Mouse (Mus musculus): ENCODE data around the gene Gm13279.
"Not testable (repeated sequence)": the region's sequence is repeated elsewhere in the genome, so short reads cannot be mapped to it uniquely, and the experiment has no call there.

Gene Gm13279

DNA sequence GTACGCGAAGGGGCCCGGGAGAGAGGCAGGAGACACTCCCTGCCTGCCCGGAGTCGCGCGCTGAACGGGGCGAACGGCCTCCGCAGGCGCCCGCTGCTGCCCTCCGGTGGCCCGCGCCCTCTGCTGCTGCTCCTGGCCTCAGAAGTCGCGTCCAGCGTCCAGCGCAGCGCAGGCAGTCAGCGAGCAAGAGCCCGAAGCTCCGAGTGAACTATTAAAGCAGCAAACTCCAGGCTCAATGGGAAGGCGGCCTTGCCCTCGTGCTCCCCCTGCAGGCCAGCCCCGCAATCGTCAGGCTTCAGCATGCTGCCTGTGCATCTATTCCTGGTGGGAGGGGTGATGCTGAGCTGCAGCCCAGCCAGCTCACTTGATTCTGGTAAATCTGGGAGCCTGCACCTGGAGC lies at the start of gene Gm13279:
Gene Gm13279 (plus strand): TSS at position 301 of the 400 bp plus-strand sequence.
- not testable (repeated sequence) for DNase-seq

DNA sequence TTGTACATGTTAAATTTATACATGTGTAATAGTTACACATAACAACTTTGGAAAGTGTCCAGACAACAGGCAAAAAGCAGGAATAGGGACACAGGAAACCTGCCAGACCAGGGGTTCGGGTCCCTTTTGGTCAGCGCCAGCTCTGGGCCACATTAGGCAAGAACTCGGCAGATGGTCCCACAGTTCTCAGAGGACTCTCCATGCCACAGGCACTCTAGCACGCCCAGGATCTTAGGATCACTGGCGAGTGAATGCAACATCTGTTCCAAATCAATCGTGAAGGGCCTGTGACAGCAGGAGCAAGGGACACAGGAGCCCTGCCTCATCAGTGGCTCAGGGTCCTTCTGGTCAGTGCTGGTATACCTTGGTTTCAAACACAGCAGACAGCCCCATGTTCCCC lies 47.3 kb upstream of the Gm13279 start:
- no peak for DNase-seq

DNA sequence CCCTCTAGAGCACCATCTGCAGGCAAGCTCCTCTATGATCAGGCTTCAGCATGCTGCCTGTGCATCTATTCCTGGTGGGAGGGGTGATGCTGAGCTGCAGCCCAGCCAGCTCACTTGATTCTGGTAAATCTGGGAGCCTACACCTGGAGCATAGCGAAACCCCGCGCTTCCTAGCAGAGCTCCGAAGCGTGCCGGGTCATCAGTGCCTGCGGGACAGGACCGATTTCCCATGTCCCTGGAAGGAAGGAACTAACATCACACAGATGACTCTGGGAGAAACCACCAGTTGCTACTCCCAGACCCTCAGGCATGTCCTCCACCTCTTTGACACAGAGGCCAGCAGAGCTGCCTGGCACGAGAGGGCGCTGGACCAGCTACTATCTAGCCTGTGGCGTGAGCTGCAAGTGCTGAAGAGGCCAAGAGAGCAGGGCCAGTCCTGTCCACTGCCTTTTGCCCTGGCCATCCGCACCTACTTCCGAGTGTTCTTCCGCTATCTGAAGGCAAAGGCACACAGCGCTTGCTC lies 42.3 kb upstream of the Gm13279 start, which contains the start of gene Gm13271:
Gene Gm13271 (plus strand): TSS at position 51 of the 523 bp plus-strand sequence.
- DNase-seq: peak; percentile 66 to 73

DNA sequence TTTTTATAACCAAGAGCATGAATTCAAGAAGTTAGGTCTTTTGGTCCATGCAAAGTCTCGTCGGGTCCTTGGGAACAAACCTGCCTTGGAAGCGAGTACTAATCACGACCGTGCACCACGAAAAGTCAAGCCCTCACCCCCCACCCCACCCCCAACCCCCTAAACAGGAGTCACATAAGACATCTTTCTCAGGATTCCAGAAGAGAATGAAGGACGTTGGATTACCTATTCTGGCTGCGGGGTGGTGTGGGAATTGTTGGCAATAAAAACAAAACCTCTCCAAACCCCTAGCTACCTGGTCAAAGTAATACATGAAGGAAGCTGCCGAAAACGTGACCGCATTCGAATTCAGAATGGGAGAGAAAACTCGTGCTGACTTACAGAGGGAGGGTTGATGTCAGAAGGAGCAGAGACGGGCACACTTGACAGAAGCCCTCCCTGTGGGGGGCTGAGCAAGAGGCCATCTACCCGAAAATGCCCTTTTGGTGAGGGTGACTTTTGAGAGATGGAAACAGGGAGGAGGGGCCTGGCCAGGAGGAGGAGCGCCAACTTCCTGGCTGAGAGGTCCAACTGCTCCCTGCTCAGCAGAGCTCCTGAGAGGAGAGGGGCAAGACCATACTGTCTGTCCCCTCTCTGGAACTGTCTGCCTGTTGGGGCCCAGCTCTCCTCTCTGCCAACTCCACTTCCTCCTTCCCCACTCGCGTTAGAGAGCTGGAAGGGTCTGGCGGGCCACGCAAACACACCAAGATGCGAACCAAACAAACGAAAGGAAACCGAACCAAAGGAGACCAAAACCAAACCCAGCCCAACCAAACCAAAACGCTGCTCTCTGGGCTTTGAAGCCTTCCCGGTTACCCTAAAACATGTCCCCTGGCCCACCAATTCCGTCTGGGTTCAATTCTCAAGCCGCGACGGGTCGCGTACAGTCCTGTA lies 40.4 kb upstream of the Gm13279 start:
- DNase-seq: not testable (repeated sequence)

DNA sequence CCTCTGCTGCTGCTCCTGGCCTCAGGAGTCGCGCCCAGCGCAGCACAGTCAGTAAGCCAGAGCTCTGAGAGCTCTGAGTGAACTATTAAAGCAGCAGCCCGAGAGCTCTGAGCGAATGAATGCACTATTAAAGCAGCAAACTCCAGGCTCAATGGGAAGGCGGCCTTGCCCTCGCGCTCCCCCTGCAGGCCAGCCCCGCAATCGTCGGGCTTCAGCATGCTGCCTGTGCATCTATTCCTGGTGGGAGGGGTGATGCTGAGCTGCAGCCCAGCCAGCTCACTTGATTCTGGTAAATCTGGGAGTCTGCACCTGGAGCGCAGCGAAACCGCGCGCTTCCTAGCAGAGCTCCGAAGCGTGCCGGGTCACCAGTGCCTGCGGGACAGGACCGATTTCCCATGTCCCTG lies 39.6 kb upstream of the Gm13279 start:
- DNase-seq: peak; percentile 86 to 93

DNA sequence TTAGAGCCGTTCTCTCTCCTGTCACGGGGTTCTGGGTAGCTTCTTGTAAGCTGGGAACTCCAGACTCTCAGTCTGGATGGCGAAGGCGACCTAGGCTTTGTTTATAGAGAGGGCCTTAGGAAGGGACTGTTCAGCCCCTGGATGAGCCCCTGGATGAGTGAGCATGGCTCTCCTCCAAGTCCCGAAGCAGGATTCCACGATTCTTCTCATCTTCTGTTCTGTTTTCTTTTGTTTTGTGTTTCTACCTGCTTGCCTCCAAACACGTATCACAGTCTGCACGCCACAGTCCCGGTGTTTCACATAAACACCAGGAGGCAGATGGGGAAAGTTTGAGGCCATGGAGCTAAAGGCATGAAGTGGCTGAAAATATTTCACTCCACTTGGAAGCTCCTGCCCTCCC lies 38.4 kb upstream of the Gm13279 start:
- DNase-seq: not testable (repeated sequence)

DNA sequence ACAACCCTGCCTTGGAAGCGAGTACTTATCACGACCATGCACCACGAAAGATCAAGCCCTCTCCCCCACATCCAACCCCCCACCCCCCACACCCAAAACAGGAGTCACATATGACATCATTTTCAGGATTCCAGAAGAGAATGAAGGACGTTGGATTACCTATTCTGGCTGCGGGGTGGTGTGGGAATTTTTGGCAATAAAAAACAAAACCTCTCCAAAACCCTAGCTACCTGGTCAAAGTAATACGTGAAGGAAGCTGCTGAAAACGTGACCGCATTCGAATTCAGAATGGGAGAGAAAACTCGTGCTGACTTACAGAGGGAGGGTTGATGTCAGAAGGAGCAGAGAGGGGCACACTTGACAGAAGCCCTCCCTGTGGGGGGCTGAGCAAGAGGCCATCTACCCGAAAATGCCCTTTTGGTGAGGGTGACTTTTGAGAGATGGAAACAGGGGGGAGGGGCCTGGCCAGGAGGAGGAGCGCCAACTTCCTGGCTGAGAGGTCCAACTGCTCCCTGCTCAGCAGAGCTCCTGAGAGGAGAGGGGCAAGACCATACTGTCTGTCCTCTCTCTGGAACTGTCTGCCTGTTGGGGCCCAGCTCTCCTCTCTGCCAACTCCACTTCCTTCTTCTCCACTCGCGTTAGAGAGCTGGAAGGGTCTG lies 37.5 kb upstream of the Gm13279 start, which contains the start of gene Gm13283:
Gene Gm13283 (plus strand): TSS at position 510 of the 659 bp plus-strand sequence.
- peak; percentile 33 to 41 for DNase-seq

DNA sequence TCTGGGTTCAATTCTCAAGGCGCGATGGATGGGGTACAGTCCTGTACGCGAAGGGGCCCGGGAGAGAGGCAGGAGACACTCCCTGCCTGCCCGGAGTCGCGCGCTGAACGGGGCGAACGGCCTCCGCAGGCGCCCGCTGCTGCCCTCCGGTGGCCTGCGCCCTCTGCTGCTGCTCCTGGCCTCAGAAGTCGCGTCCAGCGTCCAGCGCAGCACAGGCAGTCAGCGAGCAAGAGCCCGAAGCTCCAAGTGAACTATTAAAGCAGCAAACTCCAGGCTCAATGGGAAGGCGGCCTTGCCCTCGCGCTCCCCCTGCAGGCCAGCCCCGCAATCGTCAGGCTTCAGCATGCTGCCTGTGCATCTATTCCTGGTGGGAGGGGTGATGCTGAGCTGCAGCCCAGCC lies 36.8 kb upstream of the Gm13279 start:
- peak; percentile 59 to 68 for DNase-seq

DNA sequence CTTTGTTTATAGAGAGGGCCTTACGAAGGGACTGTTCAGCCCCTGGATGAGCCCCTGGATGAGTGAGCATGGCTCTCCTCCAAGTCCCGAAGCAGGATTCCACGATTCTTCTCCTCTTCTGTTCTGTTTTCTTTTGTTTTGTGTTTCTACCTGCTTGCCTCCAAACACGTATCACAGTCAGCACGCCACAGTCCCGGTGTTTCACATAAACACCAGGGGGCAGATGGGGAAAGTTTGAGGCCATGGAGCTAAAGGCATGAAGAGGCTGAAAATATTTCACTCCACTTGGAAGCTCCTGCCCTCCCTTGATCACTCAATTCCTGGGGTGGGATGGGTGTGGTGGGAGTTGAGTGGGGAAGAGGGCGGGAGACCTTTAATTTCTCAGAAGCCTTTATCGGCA lies 35.4 kb upstream of the Gm13279 start:
- DNase-seq: peak; percentile 59 to 67

DNA sequence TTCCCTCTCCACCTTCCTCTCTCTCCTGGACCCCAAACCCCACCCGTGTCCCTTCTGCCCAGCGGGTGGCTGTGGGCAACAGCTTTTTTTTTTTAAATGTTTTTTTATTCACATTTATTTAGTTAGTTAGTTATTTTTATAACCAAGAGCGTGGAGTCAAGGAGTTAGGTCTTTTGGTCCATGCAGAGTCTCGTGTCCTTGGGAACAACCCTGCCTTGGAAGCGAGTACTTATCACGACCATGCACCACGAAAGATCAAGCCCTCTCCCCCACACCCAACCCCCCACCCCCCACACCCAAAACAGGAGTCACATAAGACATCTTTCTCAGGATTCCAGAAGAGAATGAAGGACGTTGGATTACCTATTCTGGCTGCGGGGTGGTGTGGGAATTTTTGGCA lies 34.9 kb upstream of the Gm13279 start:
- DNase-seq: peak in 1 of 2 experiments; percentile 36

DNA sequence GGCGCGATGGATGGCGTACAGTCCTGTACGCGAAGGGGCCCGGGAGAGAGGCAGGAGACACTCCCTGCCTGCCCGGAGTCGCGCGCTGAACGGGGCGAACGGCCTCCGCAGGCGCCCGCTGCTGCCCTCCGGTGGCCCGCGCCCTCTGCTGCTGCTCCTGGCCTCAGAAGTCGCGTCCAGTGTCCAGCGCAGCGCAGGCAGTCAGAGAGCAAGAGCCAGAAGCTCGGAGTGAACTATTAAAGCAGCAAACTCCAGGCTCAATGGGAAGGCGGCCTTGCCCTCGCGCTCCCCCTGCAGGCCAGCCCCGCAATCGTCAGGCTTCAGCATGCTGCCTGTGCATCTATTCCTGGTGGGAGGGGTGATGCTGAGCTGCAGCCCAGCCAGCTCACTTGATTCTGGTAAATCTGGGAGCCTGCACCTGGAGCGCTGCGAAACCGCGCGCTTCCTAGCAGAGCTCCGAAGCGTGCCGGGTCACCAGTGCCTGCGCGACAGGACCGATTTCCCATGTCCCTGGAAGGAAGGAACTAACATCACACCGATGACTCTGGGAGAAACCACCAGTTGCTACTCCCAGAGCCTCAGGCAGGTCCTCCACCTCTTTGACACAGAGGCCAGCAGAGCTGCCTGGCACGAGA lies 33.7 kb upstream of the Gm13279 start:
- DNase-seq: peak; percentile 28 to 41

DNA sequence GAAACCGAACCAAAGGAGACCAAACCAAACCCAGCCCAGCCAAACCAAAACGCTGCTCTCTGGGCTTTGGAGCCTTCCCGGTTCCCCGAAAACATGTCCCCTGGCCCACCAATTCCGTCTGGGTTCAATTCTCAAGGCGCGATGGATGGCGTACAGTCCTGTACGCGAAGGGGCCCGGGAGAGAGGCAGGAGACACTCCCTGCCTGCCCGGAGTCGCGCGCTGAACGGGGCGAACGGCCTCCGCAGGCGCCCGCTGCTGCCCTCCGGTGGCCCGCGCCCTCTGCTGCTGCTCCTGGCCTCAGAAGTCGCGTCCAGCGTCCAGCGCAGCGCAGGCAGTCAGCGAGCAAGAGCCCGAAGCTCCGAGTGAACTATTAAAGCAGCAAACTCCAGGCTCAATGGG lies 23.7 kb upstream of the Gm13279 start, which contains the start of gene Gm13290:
Gene Gm13290 (plus strand): TSS at position 301 of the 400 bp plus-strand sequence.
- DNase-seq: not testable (repeated sequence)

DNA sequence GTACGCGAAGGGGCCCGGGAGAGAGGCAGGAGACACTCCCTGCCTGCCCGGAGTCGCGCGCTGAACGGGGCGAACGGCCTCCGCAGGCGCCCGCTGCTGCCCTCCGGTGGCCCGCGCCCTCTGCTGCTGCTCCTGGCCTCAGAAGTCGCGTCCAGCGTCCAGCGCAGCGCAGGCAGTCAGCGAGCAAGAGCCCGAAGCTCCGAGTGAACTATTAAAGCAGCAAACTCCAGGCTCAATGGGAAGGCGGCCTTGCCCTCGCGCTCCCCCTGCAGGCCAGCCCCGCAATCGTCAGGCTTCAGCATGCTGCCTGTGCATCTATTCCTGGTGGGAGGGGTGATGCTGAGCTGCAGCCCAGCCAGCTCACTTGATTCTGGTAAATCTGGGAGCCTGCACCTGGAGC lies 20.6 kb upstream of the Gm13279 start, which contains the start of gene Gm13289:
Gene Gm13289 (plus strand): TSS at position 301 of the 400 bp plus-strand sequence.
- DNase-seq: not testable (repeated sequence)

DNA sequence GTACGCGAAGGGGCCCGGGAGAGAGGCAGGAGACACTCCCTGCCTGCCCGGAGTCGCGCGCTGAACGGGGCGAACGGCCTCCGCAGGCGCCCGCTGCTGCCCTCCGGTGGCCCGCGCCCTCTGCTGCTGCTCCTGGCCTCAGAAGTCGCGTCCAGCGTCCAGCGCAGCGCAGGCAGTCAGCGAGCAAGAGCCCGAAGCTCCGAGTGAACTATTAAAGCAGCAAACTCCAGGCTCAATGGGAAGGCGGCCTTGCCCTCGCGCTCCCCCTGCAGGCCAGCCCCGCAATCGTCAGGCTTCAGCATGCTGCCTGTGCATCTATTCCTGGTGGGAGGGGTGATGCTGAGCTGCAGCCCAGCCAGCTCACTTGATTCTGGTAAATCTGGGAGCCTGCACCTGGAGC lies 17.6 kb upstream of the Gm13279 start, which contains the start of gene Gm13272:
Gene Gm13272 (plus strand): TSS at position 301 of the 400 bp plus-strand sequence.
- DNase-seq: not testable (repeated sequence)

DNA sequence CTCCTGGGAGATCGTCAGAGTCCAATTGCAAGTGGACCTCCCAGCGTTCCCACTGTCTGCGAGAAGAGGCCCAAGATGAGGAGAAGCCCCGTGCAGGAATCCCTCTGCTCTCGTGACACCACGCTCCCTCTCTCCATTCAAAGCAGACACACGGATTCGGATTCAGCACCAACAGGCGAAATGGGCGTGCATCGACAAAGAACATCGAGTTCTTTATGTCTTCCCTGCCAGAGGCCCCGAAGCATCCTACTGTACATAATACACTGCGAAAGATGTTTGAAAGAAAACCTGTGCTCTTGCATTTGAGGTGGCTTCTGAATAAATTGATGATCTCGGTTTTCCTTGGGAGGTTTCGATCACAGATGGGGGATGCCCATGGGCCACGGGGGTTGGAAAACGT lies 16.9 kb upstream of the Gm13279 start:
- not testable (repeated sequence) for DNase-seq

DNA sequence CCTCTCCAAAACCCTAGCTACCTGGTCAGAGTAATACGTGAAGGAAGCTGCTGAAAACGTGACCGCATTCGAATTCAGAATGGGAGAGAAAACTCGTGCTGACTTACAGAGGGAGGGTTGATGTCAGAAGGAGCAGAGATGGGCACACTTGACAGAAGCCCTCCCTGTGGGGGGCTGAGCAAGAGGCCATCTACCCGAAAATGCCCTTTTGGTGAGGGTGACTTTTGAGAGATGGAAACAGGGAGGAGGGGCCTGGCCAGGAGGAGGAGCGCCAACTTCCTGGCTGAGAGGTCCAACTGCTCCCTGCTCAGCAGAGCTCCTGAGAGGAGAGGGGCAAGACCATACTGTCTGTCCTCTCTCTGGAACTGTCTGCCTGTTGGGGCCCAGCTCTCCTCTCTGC lies 15.4 kb upstream of the Gm13279 start, which contains the start of gene Ifnz:
Gene Ifnz (plus strand): TSS at position 301 of the 400 bp plus-strand sequence.
- DNase-seq: not testable (repeated sequence)

DNA sequence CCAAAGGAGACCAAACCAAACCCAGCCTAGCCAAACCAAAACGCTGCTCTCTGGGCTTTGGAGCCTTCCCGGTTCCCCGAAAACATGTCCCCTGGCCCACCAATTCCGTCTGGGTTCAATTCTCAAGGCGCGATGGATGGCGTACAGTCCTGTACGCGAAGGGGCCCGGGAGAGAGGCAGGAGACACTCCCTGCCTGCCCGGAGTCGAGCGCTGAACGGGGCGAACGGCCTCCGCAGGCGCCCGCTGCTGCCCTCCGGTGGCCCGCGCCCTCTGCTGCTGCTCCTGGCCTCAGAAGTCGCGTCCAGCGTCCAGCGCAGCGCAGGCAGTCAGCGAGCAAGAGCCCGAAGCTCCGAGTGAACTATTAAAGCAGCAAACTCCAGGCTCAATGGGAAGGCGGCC lies 14.9 kb upstream of the Gm13279 start:
- DNase-seq: not testable (repeated sequence)

DNA sequence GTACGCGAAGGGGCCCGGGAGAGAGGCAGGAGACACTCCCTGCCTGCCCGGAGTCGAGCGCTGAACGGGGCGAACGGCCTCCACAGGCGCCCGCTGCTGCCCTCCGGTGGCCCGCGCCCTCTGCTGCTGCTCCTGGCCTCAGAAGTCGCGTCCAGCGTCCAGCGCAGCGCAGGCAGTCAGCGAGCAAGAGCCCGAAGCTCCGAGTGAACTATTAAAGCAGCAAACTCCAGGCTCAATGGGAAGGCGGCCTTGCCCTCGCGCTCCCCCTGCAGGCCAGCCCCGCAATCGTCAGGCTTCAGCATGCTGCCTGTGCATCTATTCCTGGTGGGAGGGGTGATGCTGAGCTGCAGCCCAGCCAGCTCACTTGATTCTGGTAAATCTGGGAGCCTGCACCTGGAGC lies 11.8 kb upstream of the Gm13279 start, which contains the start of gene Gm13276:
Gene Gm13276 (plus strand): TSS at position 301 of the 400 bp plus-strand sequence.
- DNase-seq: not testable (repeated sequence)

DNA sequence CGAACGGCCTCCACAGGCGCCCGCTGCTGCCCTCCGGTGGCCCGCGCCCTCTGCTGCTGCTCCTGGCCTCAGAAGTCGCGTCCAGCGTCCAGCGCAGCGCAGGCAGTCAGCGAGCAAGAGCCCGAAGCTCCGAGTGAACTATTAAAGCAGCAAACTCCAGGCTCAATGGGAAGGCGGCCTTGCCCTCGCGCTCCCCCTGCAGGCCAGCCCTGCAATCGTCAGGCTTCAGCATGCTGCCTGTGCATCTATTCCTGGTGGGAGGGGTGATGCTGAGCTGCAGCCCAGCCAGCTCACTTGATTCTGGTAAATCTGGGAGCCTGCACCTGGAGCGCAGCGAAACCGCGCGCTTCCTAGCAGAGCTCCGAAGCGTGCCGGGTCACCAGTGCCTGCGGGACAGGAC lies 8.8 kb upstream of the Gm13279 start, which contains the start of gene Gm13277:
Gene Gm13277 (plus strand): TSS at position 231 of the 400 bp plus-strand sequence.
- DNase-seq: peak; percentile 72 to 75

DNA sequence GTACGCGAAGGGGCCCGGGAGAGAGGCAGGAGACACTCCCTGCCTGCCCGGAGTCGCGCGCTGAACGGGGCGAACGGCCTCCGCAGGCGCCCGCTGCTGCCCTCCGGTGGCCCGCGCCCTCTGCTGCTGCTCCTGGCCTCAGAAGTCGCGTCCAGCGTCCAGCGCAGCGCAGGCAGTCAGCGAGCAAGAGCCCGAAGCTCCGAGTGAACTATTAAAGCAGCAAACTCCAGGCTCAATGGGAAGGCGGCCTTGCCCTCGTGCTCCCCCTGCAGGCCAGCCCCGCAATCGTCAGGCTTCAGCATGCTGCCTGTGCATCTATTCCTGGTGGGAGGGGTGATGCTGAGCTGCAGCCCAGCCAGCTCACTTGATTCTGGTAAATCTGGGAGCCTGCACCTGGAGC lies 5.9 kb upstream of the Gm13279 start, which contains the start of gene Gm13278:
Gene Gm13278 (plus strand): TSS at position 301 of the 400 bp plus-strand sequence.
- DNase-seq: not testable (repeated sequence)

DNA sequence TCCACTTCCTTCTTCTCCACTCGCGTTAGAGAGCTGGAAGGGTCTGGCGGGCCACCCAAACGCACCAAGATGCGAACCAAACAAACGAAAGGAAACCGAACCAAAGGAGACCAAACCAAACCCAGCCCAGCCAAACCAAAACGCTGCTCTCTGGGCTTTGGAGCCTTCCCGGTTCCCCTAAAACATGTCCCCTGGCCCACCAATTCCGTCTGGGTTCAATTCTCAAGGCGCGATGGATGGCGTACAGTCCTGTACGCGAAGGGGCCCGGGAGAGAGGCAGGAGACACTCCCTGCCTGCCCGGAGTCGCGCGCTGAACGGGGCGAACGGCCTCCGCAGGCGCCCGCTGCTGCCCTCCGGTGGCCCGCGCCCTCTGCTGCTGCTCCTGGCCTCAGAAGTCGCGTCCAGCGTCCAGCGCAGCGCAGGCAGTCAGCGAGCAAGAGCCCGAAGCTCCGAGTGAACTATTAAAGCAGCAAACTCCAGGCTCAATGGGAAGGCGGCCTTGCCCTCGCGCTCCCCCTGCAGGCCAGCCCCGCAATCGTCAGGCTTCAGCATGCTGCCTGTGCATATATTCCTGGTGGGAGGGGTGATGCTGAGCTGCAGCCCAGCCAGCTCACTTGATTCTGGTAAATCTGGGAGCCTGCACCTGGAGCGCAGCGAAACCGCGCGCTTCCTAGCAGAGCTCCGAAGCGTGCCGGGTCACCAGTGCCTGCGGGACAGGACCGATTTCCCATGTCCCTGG lies 3.1 kb upstream of the Gm13279 start, which contains the start of gene Gm13275:
Gene Gm13275 (plus strand): TSS at position 552 of the 740 bp plus-strand sequence.
- DNase-seq: peak; percentile 50 to 74

Data from cerebellum, postnatal 36 days (tissue).